Mouse (Mus musculus) spleen, postnatal 4 days (tissue): ENCODE results near the gene Gm20458.

Source experiments
- DNase-seq, 2 experiments: peaks; one replicate each; pipeline ENCODE4 v3.0.0; 2022; ENCODE audit warnings: low spot score in 2 of 2

Gene Gm20458

DNA sequence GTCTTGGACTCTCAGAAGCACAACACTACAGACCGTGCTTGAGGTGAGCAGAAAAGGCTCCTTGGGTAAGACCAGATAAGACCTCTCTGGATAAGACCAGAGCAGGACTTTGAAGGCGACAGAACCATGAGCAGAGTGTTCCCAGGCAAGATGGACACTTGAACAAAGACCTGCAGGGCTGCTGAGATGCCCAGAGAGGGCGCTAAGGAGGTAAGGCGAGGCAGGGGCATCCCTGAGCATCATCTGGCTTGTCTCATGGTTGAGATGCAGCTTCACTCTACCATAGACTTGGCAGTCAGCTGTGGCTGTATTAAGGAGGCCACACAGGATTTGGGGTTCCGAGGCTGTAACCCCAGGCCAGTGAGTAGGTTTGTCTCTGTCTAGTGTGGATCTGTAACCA lies 38.5 kb downstream of the Gm20458 start:
- no peak for DNase-seq

DNA sequence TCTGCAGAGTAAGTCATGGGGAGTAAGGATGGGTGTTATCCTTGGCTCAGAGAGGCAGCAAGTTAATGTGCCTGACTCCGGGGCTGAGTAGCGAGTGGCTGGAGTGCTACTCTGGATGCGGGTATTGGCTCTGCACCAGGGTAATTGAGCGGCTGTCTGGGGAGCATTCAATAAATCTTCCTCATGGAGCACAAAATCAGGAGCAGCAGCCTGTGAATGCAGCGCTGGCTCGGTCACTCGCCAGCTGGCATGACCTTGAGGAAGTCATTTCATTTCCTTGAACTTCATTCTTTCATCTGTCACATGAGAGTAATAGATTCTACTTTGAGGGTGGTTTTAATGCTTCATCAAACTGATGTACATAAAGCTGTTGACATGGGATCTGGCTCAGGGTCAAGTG lies 39.7 kb downstream of the Gm20458 start:
- DNase-seq, result no peak

DNA sequence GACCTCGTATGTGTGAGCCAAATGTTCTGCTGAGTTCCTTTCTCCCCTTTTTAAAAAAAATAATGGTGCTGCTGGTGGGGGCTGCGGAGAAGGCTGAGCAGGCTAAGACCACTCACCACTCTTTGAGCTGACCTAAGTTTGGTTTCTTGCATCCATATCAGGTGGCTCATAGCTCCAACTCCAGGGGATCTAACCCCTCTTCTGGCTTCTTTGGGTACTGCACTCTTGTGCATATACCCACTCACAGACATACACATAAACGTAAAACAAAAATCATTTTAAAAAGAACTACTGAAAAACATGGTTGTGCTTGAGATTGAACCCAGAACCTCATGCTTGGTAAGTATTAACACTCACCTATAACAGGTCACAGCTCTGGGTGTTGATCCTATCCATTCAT lies 44.2 kb downstream of the Gm20458 start:
- no peak for DNase-seq

- DNase-seq, result no peak
Observed at GRCm38 (mm10) chr2:164505619-164506347, 45.0 kb downstream of the Gm20458 start.

DNA sequence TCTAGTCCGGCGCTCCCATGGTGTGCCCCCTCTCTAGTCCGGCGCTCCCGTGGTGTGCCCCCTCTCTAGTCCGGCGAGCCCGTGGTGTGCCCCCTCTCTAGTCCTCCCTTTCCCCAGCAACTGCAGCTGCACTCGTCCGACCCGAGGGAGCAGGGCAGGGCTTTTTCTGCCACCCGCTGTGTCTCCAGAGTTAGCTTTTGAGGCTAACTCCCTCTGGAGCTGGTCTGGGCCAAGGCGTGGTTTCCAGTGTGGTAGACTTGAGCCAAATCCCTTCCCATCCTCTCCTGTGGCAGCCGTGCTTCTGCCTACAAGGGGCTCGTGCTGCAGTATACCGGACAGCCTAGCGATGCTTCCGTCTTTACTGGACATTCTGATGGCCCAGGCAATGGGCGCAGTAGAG lies 47.0 kb downstream of the Gm20458 start:
- no peak for DNase-seq

GRCm38 (mm10) chr2:164510621-164511190 lies 49.9 kb downstream of the Gm20458 start:
- DNase-seq, result no peak

- DNase-seq, result no peak
Observed at GRCm38 (mm10) chr2:164512121-164512909, 51.5 kb downstream of the Gm20458 start.

- no peak for DNase-seq
Observed at GRCm38 (mm10) chr2:164513389-164513788, 52.6 kb downstream of the Gm20458 start.

GRCm38 (mm10) chr2:164514916-164515315 lies 54.1 kb downstream of the Gm20458 start:
- no peak for DNase-seq

DNA sequence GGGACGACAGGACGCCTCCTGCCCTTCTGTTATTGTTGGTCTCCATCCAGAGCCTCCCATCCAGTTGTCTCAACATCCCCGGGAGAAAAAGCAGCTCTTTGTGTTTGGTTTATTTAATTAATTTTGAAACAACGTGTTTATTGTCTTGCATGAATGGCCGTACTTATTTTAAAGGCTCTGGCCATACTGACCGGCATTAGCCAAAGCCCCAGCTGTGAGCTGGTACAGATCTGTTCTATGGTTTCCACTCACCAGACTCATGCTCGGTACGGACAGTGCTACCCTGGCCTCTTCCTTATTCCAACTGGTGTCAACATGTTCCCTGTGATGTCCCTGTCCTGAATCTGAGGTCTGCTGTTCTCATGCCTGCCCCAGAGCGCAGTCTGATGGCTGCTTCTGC lies 55.1 kb downstream of the Gm20458 start:
- DNase-seq, result no peak

- DNase-seq, result no peak
Observed at GRCm38 (mm10) chr2:164516592-164516991, 55.8 kb downstream of the Gm20458 start.

GRCm38 (mm10) chr2:164517485-164518221 lies 56.9 kb downstream of the Gm20458 start:
- DNase-seq, result peak; percentile 58 to 83

DNA sequence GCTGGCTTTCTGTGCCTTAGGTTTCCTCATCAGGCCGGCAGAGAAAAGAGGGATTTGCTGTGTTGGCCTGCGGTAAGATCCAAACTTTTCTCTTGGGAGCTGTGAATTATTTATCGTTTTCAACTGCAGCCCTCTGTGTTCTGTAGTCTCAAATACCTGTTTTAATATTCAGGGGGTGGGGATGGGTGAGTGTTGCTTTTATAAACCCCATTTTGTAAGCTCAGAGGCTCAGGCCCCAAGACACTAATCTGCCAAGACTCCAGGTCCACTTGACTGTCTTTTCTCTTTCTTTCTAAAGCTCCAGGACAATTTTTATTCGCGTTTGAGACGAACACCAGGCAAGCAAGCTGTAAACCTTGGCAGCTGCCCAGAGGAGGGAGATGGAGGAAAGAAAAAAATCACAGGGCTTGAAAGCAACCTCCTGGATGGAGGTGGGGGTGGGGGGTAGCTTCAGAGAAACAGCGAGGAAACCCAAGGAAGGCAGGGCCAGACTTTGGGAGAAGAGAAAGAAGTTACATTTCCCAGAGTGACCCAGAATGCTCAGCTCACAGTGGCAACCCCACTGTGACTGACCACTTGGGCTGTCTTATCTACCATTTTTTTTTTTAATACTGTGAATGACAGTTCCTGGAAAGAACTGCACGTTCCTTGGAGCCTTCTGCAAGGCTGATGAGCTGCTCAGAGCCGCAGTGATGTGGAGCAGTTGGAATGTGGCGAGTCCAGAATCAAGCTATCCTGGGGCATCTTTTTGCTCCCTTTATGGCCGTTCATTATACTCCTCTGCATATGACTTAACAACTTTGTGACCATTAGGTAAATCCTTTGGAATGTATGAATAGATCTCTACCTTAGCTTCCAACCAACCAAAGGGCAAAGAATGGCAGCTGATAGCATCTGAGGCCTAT lies 57.8 kb downstream of the Gm20458 start:
- DNase-seq, result no peak

GRCm38 (mm10) chr2:164519171-164519526 lies 58.4 kb downstream of the Gm20458 start:
- no peak for DNase-seq

DNA sequence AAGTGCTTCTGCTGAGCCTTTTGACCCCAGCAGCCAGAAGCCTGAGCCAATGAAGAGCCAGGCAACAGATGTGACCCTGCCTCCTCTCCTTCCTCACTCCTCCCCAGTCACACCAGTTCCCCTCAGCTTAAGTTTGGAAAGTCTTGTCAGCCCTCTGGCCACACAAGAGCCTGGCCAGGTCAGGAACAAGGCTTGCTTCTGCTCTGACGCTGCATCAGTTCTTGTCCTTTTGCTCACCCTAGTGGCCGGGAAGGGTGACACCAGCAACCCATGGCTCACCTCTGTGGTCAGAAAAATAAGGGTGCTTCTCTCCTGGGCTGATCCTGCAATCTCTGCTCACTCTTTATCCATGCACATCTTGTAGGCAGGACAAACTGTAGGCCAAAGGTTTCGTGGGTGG lies 60.0 kb downstream of the Gm20458 start:
- peak; percentile 53 to 76 for DNase-seq

DNA sequence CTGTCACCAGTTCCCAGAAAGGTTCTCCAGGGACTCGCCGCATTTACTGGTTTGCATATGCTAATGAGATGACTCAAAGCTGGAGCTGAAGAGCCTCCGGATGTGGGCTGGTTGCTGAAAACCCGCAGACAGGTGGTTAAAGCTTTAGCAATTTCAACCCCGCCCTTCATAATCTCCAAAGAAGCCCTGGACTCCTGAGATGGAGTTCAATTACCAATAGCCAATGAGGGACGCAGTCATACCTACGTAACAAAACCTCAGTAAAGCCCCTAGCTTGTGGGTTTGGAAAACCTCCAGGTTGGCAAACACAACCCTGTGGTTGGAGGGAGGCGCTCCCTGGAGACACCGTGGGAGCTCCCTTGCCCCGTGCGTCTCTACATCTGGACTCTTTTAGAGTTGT lies 61.1 kb downstream of the Gm20458 start:
- peak in 1 of 2 experiments; percentile 40 for DNase-seq

DNA sequence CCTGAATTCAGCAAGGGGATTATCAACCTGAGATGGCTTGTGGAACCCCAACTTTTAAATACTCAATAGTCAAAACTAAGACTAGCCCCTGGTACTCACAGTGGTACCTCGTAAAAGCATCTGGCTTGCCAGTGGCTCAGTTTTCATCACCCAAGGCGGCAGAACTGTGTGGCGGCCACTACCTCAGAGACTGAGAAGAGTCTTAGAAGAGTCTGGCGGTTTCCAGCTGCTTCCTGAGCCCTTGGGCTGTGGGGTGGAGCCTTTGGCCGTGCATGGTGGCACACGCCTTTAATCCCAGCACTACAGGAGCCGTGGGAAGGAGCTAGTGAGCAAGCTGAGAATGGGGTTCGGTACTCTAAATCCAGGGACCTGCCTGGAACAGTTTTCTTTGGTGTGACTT lies 61.5 kb downstream of the Gm20458 start:
- no peak for DNase-seq

DNA sequence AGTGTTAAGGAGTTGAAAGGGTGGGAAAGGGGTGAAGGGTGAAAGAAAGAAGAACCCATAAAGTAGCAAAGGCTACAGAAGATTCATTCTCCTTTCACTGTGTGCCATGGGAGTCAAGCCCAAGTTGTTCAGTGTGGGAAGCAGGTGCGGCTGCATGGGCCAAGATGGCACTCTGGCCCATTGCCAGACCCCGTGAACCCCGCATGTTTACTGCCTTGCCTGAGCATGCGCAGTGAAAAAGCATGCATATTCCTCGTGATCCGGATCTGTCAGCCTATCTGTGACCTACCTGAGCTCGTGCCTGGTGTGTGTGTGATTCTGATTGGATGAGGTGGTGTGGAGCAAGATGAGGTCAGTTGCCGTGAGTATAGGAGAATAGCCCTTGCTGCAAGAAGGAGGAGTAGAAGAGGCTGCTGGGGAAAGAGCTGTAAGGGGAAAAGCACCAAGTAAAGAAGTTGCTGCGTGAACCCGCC lies 62.6 kb downstream of the Gm20458 start:
- no peak for DNase-seq

DNA sequence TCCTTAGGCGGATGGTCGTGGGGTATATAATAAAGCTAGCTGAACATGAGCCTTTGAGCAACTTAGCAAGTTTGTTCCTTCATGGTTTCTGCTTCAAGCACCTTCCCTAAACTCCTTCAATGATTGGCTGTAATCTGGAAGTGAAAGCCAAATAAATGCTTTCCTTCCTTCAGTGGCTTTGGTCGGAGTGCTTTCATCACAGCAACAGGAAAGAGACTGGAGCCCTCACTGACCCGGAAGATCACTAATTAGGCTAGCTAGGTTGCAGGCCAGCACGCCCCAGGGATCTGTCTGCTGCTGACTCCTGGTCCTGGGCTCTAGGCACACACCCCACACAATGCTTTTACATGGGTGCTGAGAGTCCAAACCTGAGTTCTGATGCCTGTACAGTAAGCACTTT lies 67.8 kb downstream of the Gm20458 start:
- DNase-seq, result no peak

- peak; percentile 66 to 87 for DNase-seq
Observed at GRCm38 (mm10) chr2:164531169-164531568, 70.4 kb downstream of the Gm20458 start.

- no peak for DNase-seq
Observed at GRCm38 (mm10) chr2:164534315-164534714, 73.5 kb downstream of the Gm20458 start.
